ENCODE assay signal across 14 mouse cellular contexts in genomic region chr3:63412220-63412937, GRCm38 (mm10).
DNase-seq lines count a peak whose midpoint lies in the region; ATAC-seq lines count a peak whose summit lies in the region.
"Had no signal": no experiment of that assay in that cellular context is flagged by ENCODE, and none has a peak within 500 bp of the region (broad histone marks: within the 10 kb centered on the region; RNA-seq: fewer than 3 reads in every experiment).

No protein-coding gene starts in this region.

- no peaks in the 10 kb centered on the region for H3K9me3 ChIP-seq in lung, embryonic 16.5 days (ENCODE audit: control insufficient read depth, low read length)
- no peaks in the 10 kb centered on the region for H3K9me3 ChIP-seq in embryonic facial prominence, embryonic 14.5 days (ENCODE audit: control insufficient read depth, low read length)
- no peaks in the 10 kb centered on the region for H3K9me3 ChIP-seq in limb, embryonic 13.5 days
- H3K9me3 ChIP-seq: forebrain, embryonic 10.5 days had no signal

- H3K4me3 ChIP-seq in lung, embryonic 16.5 days (ENCODE audit: low read length) = no peak overlapping the region
- no peak overlapping the region for H3K4me3 ChIP-seq in embryonic facial prominence, embryonic 14.5 days (ENCODE audit: low read depth, low read length)
- no peak overlapping the region for H3K4me3 ChIP-seq in limb, embryonic 13.5 days
- H3K4me3 ChIP-seq: forebrain, embryonic 10.5 days had no signal

- 48% methylated on average over 6 of the region's 6 CpGs for WGBS in lung, embryonic 16.5 days
- WGBS in embryonic facial prominence, embryonic 14.5 days = 32% methylated on average over 6 of the region's 6 CpGs
- WGBS in limb, embryonic 13.5 days = 28% methylated on average over 6 of the region's 6 CpGs

- DNase-seq in lung, postnatal 10 days = no peak
- peak; percentile 72 for DNase-seq in embryo, embryonic 11 days
- DNase-seq in embryonic facial prominence, embryonic 14.5 days (ENCODE audit: low spot score) = peak; percentile 84
- DNase-seq in urinary bladder, postnatal 14 days (ENCODE audit: low spot score) = no peak
- no peak for DNase-seq in gastrocnemius, postnatal 25 days
- DNase-seq in natural killer cell, adult 2 months (ENCODE audit: low spot score in 2 of 2) = no peak
- DNase-seq: adrenal gland, adult 2 months; cerebellum, postnatal 14 days; kidney, adult 9 months; layer of hippocampus, postnatal 36 days had no signal

- no peak overlapping the region for H3K4me2 ChIP-seq in lung, embryonic 16.5 days (ENCODE audit: low read depth, low read length)
- H3K4me2 ChIP-seq in embryonic facial prominence, embryonic 14.5 days (ENCODE audit: low read depth, low read length) = no peak overlapping the region
- 0 out of 2 replicates have a peak overlapping the region, but pooled peaks have one; percentile 17 for H3K4me2 ChIP-seq in limb, embryonic 13.5 days (replicated peaks)
- H3K4me2 ChIP-seq: liver, embryonic 11.5 days had no signal

- no peak overlapping the region for H3K27ac ChIP-seq in lung, embryonic 16.5 days (ENCODE audit: low read length)
- peak overlapping the region; percentile 36 for H3K27ac ChIP-seq in embryonic facial prominence, embryonic 14.5 days (replicated peaks; ENCODE audit: low read depth, low read length)
- peak overlapping the region; percentile 33 for H3K27ac ChIP-seq in limb, embryonic 13.5 days
- H3K27ac ChIP-seq: forebrain, embryonic 10.5 days had no signal

- H3K27me3 ChIP-seq in lung, embryonic 16.5 days (ENCODE audit: control insufficient read depth, insufficient read depth, low read depth, low read length) = no peaks in the 10 kb centered on the region
- H3K27me3 ChIP-seq in embryonic facial prominence, embryonic 14.5 days (replicated peaks; ENCODE audit: control insufficient read depth, insufficient read depth, low read length) = no peaks in the 10 kb centered on the region
- H3K27me3 ChIP-seq in limb, embryonic 13.5 days = no peaks in the 10 kb centered on the region

- no peak overlapping the region for H3K9ac ChIP-seq in lung, embryonic 16.5 days (ENCODE audit: low read length)
- no peak overlapping the region for H3K9ac ChIP-seq in embryonic facial prominence, embryonic 14.5 days (ENCODE audit: low read depth, low read length)
- no peak overlapping the region for H3K9ac ChIP-seq in limb, embryonic 13.5 days

- no peaks in the 10 kb centered on the region for H3K4me1 ChIP-seq in lung, embryonic 16.5 days (replicated peaks; ENCODE audit: control insufficient read depth, insufficient read depth, low read length)
- H3K4me1 ChIP-seq in embryonic facial prominence, embryonic 14.5 days (ENCODE audit: control insufficient read depth, insufficient read depth, low read length) = peaks cover 17% of the 10 kb centered on the region
- H3K4me1 ChIP-seq in limb, embryonic 13.5 days = peaks cover 17% of the 10 kb centered on the region

- ATAC-seq in lung, embryonic 16.5 days (ENCODE audit: low read depth) = peak; percentile 75; the same call in 1 of the 2 replicates
- ATAC-seq in embryonic facial prominence, embryonic 14.5 days (ENCODE audit: low read depth) = peak; percentile 72; the same call in 1 of the 2 replicates
- ATAC-seq in limb, embryonic 13.5 days (ENCODE audit: low FRiP score, low read depth) = peak; percentile 78

- no peaks in the 10 kb centered on the region for H3K36me3 ChIP-seq in lung, embryonic 16.5 days (ENCODE audit: control insufficient read depth, insufficient read depth, low read length)
- H3K36me3 ChIP-seq in embryonic facial prominence, embryonic 14.5 days (ENCODE audit: control insufficient read depth, insufficient read depth, low read length) = no peaks in the 10 kb centered on the region
- H3K36me3 ChIP-seq in limb, embryonic 13.5 days = no peaks in the 10 kb centered on the region
- H3K36me3 ChIP-seq: forebrain, embryonic 10.5 days had no signal

Comparison
In these comparisons a context has a peak if more than half of its experiments do, and no peak if none do; other contexts are left out.
1. DNase-seq: peak in embryo, embryonic 11 days (single experiment) and embryonic facial prominence, embryonic 14.5 days (single experiment); none in lung, postnatal 10 days (single experiment), urinary bladder, postnatal 14 days (single experiment), gastrocnemius, postnatal 25 days (single experiment) and natural killer cell, adult 2 months (0 of 2).
2. Peak in every context shown above with its lines, with median percentiles within 50 percentile points of each other: ATAC-seq.